ENCODE assay signal across 24 mouse cellular contexts in genomic region chr11:20338703-20339102, GRCm38 (mm10). TPM values are rescaled to one million over a fixed set of nuclear protein-coding genes. Genes with fewer than 3 reads are reported as not detected.
DNase-seq lines count a peak whose midpoint lies in the region; ATAC-seq lines count a peak whose summit lies in the region.
"Had no signal": no experiment of that assay in that cellular context is flagged by ENCODE, and none has a peak within 500 bp of the region (broad histone marks: within the 10 kb centered on the region; RNA-seq: fewer than 3 reads in every experiment).

No protein-coding gene starts in this region.

- H3K36me3 ChIP-seq in megakaryocyte, embryonic 14.5 days (replicated peaks; ENCODE audit: low read length) = no peaks in the 10 kb centered on the region
- H3K36me3 ChIP-seq: embryonic facial prominence, embryonic 10.5 days; heart, embryonic 12.5 days; hindbrain, embryonic 12.5 days had no signal

- intact Hi-C loops in gastrocnemius, postnatal 36 days (cut with DNase I) = no loop called here

- H3K9me3 ChIP-seq in megakaryocyte, embryonic 14.5 days = peaks cover 7% of the 10 kb centered on the region; the same call in 1 of the 2 replicates
- H3K9me3 ChIP-seq: embryonic facial prominence, embryonic 10.5 days; forebrain, embryonic 13.5 days; heart, embryonic 12.5 days; hindbrain, embryonic 12.5 days had no signal

- H3K27me3 ChIP-seq in megakaryocyte, embryonic 14.5 days (replicated peaks) = no peaks in the 10 kb centered on the region
- H3K27me3 ChIP-seq: forebrain, embryonic 13.5 days; heart, embryonic 12.5 days; hindbrain, embryonic 12.5 days; Patski had no signal

- H3K4me1 ChIP-seq in megakaryocyte, embryonic 14.5 days = peaks cover 31% of the 10 kb centered on the region
- H3K4me1 ChIP-seq: heart, embryonic 12.5 days had no signal

- ATAC-seq in megakaryocyte, adult 5-6 weeks (ENCODE audit: poor library complexity, severe bottlenecking) = no peak
- ATAC-seq in megakaryocyte progenitor cell, adult 5-6 weeks (replicated peaks; ENCODE audit: poor library complexity) = peak; percentile 61
- ATAC-seq: forebrain, embryonic 13.5 days; forebrain, postnatal 0 days; hindbrain, embryonic 16.5 days; inflammation-experienced regulatory T-cells, adult 6 months; intestine, postnatal 0 days; Patski had no signal

- peak overlapping the region; percentile 17 for H3K4me3 ChIP-seq in megakaryocyte, embryonic 14.5 days (replicated peaks)
- H3K4me3 ChIP-seq: embryonic facial prominence, embryonic 10.5 days; forebrain, embryonic 13.5 days; gastrocnemius, adult 2 months; heart, adult 2 months; heart, embryonic 12.5 days; hindbrain, embryonic 12.5 days had no signal

- peak; percentile 38 for DNase-seq in adrenal gland, adult 2 months
- no peak for DNase-seq in adrenal gland, postnatal 25 days
- peak; percentile 26 for DNase-seq in R1 (ENCODE audit: low read depth, low spot score)
- no peak for DNase-seq in thymus, postnatal 36 days
- no peak for DNase-seq in gastrocnemius, postnatal 36 days
- DNase-seq: adrenal gland, postnatal 10 days; cerebellum, adult 18-20 months; cerebellum, adult 9-11 months; cerebellum, postnatal 36 days; forebrain, postnatal 0 days; gastrocnemius, adult 2 months; heart, adult 2 months; heart, postnatal 36 days had no signal

RNA-seq across cellular contexts. Expression of gene Slc1a4, which starts 6.2 kb away (rescaled TPM):
- 1 to 10 TPM; 8.9 to 9.5 TPM for total RNA-seq in adrenal gland, adult 2 months (2021)
- 4.4 and 5.5 TPM in 2 replicates for polyA plus RNA-seq in adrenal gland, adult 2 months (2012; rRNA removed)
- total RNA-seq in adrenal gland, postnatal 25 days (2021) = 6.4 and 10.0 TPM in 2 replicates
- 8.6 and 10.8 TPM in 2 replicates for polyA plus RNA-seq in megakaryocyte, embryonic 14.5 days (2012; ENCODE audit: insufficient read depth, low replicate concordance)
- not detected in 2 replicates for total RNA-seq in megakaryocyte, adult 5-6 weeks (2015)
- 0.07 and 0.20 TPM in 2 replicates for total RNA-seq in megakaryocyte, adult 5-6 weeks (2017)
- 0.29 and 0.52 TPM in 2 replicates for total RNA-seq in megakaryocyte progenitor cell, adult 5-6 weeks (2015)
- 0.37 and 0.75 TPM in 2 replicates for total RNA-seq in megakaryocyte progenitor cell, adult 5-6 weeks (2017)
- under 1 TPM; 0.71 to 0.81 TPM for total RNA-seq in gastrocnemius, postnatal 36 days (2021)

Comparison
In these comparisons a context has a peak if more than half of its experiments do, and no peak if none do; other contexts are left out.
1. DNase-seq: peak in adrenal gland, adult 2 months (single experiment) and R1 (single experiment); none in adrenal gland, postnatal 25 days (single experiment), thymus, postnatal 36 days (0 of 2) and gastrocnemius, postnatal 36 days (0 of 2).